Mouse (Mus musculus) cerebellum, adult 2 months (tissue): ENCODE results near the gene Cpn1.

ENCODE experiments used
- CTCF ChIP-seq: fragments of 200-500 bp; IDR thresholded peaks from 2 replicates; pipeline ENCODE4 v1.5.1; 2011; ENCODE audit warnings: low read depth, mild to moderate bottlenecking, control low read depth, low read length, moderate library complexity, borderline replicate concordance; ENCODE audit not compliant: insufficient read depth
- POLR2A ChIP-seq: fragments of 200-500 bp; IDR thresholded peaks from 2 replicates; pipeline ENCODE4 v1.6.1; 2011; ENCODE audit warnings: low read length, control low read depth, borderline replicate concordance; ENCODE audit not compliant: insufficient read depth

DNA sequence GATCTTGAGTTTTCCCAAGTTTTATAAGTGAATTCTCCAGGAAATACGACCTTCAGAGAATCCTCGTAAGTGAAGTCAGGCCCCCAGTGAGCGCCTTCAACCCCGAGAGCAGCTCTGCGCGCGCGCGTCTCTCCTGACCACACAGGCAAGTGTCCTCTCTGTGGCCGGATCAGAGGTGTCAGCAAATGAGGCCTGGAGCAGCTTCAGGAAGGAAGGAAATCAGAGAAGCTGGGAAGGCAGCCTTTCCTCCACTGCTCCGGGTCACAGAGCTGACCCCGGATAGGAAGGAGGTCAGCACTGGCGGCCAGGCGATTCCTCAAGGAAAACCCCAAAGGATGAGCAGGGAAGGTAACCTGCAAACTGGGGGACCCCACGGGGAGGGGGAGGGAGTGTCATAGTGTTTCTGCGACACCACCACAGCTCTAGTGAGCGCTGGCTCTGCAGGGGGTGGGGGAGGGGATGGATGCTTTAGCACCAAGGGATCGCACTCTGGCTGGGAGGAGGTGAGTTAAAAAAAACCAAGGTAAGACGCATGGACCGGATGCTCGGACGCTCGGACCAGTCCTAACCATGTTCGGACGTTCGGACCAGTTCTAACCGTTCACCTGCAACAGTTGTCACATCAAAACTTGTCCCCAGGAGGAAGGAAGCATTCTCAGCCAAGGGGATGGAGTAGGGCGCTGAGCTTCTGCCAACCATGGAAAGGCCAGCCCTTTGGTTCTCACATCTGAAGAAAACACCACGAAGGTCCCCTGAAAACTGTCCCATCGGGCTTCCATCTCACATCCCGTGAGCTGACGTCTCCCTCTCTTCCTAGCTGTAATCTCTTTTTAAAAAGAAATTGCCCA lies 65.7 kb downstream of the Cpn1 start:
- TF ChIP-seq CTCF = no peak
- no peak for TF ChIP-seq POLR2A
